In the genomic region with DNA sequence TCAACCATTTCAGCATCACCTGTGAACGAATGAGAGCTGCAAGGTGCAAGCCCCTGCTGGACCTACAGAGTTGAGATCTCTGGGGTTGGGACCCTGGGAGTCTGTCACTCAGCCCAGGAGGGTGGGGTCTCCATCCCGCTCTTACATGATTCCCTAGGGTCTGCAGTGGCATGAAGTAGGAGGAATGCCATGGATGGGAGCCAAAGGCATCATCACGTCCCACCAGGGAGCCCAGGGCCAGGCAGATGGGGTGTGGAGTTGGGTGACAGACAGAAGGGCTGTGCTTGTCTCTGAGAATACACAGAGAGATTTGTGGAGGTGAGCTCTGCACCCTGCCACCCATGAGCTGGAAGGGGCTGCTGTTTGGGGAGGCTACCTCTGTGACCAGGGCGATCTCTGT, we compare ENCODE assay signal across 21 mouse cellular contexts.
"Had no signal": no experiment of that assay in that cellular context is flagged by ENCODE, and none has a peak within 500 bp of the region (broad histone marks: within the 10 kb centered on the region; RNA-seq: fewer than 3 reads in every experiment).

No protein-coding gene starts in this region.

- H3K27ac ChIP-seq: kidney, postnatal 0 days; layer of hippocampus, adult 2 months; limb, embryonic 10.5 days; limb, embryonic 13.5 days; liver, embryonic 12.5 days; liver, embryonic 15.5 days; lung, embryonic 15.5 days; midbrain, embryonic 12.5 days; midbrain, embryonic 15.5 days; neural tube, embryonic 12.5 days; neural tube, embryonic 15.5 days; stomach, embryonic 15.5 days had no signal

- H3K4me3 ChIP-seq: layer of hippocampus, adult 2 months; limb, embryonic 10.5 days; limb, embryonic 13.5 days; liver, embryonic 12.5 days; liver, embryonic 15.5 days; lung, embryonic 15.5 days; midbrain, embryonic 12.5 days; midbrain, embryonic 15.5 days; neural tube, embryonic 12.5 days; neural tube, embryonic 15.5 days; stomach, embryonic 15.5 days had no signal

- DNase-seq: kidney, postnatal 25 days; liver; lung, adult 18-20 months; lung, postnatal 10 days; lung, postnatal 36 days; retina, postnatal 1 day; right cerebral cortex, postnatal 25 days; spleen, adult 18-20 months; thymus, postnatal 25 days had no signal
